Mouse (Mus musculus): ENCODE data around the gene Marveld3.

The Marveld3 gene

DNA sequence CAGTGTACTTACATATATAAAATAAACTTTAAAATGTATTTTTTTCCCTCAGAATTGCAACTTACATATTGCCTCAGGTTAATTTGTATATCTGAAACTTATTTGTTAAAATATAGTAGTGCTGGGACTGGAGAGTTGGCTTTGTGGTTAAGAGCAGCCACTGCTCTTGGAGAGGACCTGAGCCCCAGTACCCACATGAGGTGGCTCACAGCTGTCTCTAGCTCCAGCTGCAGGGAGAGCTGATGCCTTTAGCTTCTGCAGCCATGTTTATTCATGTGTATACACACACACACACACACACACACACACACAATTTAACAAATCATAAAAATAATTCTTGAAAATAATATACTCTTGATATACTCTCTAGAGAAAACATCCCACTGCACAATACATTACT, 59.6 kb downstream of the Marveld3 start:
- DNase-seq (ENCODE audit: low spot score): no peak
